Mouse (Mus musculus): ENCODE measurements around the gene Mall. TPM values are rescaled to one million over a fixed set of nuclear protein-coding genes. Genes with fewer than 3 reads are reported as not detected.

The Mall gene
- polyA plus RNA-seq, 1 experiment from 2014 or later = 141 TPM

DNA sequence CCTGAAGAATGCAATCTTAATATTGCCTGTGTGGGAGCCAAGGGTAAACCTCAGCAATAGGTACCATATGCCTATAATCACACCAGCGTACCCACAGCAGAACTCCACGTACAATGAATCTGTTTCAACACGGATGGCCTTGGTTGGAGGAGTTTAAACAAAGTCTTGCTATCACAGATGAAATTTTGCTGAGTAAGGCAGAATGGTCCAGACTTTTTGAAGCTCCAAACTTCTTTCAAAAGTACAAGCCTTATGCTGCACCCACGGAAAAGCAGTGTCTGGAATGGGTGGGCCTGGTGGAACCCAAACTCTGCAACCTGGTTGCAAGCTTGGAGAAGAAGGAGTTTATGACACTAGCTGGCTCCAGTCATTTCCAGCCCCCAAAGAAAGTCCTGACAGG is 40.5 kb downstream of the Mall start:
- no peak for ATAC-seq

DNA sequence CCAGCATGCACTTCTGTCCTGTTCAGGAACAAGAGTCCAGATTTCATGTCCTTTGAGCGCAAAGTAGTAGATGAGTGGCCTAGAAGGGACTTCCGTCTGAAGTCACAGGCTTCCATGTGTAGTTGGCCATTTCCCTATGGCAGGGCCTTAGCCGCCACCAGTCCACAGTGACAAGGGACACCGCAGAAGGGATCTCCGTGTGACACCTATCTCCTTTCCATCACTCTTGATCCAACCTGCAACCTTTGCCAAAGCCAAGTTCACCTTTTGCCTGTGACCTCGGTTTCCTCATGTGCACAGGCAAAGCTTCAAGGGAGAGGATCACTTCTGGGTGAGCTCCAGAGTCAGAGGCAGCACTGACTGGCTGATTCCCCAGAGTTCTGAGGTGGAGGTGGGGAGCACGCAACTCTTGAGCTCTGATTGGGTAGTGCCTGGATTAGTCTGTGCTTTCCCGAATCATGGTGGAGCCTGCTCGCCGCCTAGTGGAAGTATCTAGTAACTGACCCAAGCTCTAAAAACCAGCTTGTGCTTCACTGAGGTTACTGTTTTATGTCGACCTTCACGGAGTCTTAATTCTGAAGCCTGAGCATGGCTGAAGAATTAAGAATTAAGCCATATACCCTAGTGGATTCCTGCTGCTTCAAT is 45.9 kb downstream of the Mall start:
- ATAC-seq = peak; percentile 68; the same call in 1 of the 2 replicates
- Histone ChIP-seq H3K9ac (ENCODE audit: low read depth, low read length) (no peak overlapping the region), H3K9me3 (ENCODE audit: control insufficient read depth) (no peaks in the 10 kb centered on the region), H3K36me3 (ENCODE audit: control insufficient read depth, insufficient read depth) (no peaks in the 10 kb centered on the region), H3K4me2 (replicated peaks; ENCODE audit: low read depth) (no peak overlapping the region), H3K4me1 (replicated peaks; ENCODE audit: control insufficient read depth, insufficient read depth, low read length) (no peaks in the 10 kb centered on the region), H3K27me3 (replicated peaks; ENCODE audit: control insufficient read depth, insufficient read depth, low read length) (no peaks in the 10 kb centered on the region; the same call in 1 of the 2 replicates), H3K4me3 (ENCODE audit: low read depth, low read length) (no peak overlapping the region), H3K27ac (ENCODE audit: low read depth, low read length) (no peak overlapping the region)
- peak; percentile 89 for TF ChIP-seq CTCF (IDR thresholded peaks at IDR 0.05; ENCODE audit: low read depth)
- 42% methylated on average over 12 of the region's 12 CpGs for WGBS

More for the DNA sequence above, 40.5 kb downstream of the Mall start:
- no peaks in the 10 kb centered on the region for H3K9me3 ChIP-seq (ENCODE audit: control insufficient read depth)
- H3K4me1 ChIP-seq (replicated peaks; ENCODE audit: control insufficient read depth, insufficient read depth, low read length) = no peaks in the 10 kb centered on the region
- no peaks in the 10 kb centered on the region for H3K36me3 ChIP-seq (ENCODE audit: control insufficient read depth, insufficient read depth)
- TF ChIP-seq CTCF (IDR thresholded peaks at IDR 0.05; ENCODE audit: low read depth) = no peak
- H3K9ac ChIP-seq (ENCODE audit: low read depth, low read length) = no peak overlapping the region
- no peak overlapping the region for H3K4me3 ChIP-seq (ENCODE audit: low read depth, low read length)
- no peak overlapping the region for H3K27ac ChIP-seq (ENCODE audit: low read depth, low read length)
- no peak overlapping the region for H3K4me2 ChIP-seq (replicated peaks; ENCODE audit: low read depth)
- 79% methylated on average over 4 of the region's 4 CpGs for WGBS
- no peaks in the 10 kb centered on the region; the same call in 1 of the 2 replicates for H3K27me3 ChIP-seq (replicated peaks; ENCODE audit: control insufficient read depth, insufficient read depth, low read length)

DNA sequence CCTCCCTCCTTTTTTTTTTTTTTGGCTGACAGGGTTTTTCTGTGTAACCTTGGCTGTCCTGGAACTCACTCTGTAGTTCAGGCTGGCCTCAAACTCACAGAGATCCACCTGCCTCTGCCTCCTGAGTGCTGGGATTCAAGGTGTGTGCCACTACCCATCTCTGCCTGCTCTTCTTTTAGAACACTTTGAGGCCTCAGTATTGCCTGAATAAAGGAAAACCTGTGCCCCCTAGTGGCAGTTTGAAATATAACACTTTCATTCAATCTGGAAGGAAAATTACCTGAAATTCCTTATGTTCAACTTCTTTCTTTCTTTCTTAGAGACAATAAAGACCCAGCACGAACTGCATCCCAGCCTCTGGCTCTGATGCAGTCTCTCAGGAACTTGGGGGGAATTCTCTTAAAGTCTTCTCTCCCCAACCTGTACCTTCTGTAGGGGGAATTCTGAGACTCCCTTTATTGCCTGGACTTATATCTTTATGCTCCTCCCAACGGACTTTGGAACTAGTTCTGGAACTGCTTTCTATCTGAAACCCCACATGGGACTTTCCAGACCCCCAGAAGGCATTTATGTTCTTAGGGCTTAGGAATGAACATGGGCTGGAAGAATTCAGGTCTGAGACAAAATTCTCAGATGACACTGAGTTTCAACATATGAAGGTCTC is 61.8 kb downstream of the Mall start:
- Histone ChIP-seq H3K27ac (ENCODE audit: low read depth, low read length) (no peak overlapping the region), H3K4me3 (ENCODE audit: low read depth, low read length) (no peak overlapping the region), H3K27me3 (replicated peaks; ENCODE audit: control insufficient read depth, insufficient read depth, low read length) (no peaks in the 10 kb centered on the region), H3K36me3 (ENCODE audit: control insufficient read depth, insufficient read depth) (no peaks in the 10 kb centered on the region), H3K4me2 (replicated peaks; ENCODE audit: low read depth) (no peak overlapping the region), H3K9ac (ENCODE audit: low read depth, low read length) (no peak overlapping the region), H3K4me1 (replicated peaks; ENCODE audit: control insufficient read depth, insufficient read depth, low read length) (no peaks in the 10 kb centered on the region; the same call in 1 of the 2 replicates), H3K9me3 (ENCODE audit: control insufficient read depth) (no peaks in the 10 kb centered on the region)
- peak; percentile 81 for TF ChIP-seq CTCF (IDR thresholded peaks at IDR 0.05; ENCODE audit: low read depth)
- 9% methylated on average over 2 of the region's 2 CpGs for WGBS
- ATAC-seq = peak; percentile 53; the same call in 1 of the 2 replicates

DNA sequence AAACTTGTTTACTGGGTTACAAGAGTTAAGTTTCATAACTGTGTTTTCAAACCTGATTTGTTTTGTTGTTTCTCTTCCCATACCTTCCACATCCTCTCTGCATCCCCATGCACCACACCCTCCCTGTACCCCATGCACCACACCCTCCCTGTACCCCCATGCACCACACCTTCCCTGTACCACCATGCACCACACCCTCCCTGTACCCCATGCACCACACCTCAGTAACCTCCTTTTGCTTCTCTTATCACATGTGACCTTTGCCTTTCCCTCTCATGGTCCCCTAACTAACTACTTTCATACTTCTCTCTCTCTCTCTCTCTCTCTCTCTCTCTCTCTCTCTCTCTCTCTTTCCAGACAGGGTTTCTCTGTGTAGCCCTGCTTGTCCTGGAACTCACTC is 62.7 kb downstream of the Mall start:
- Histone ChIP-seq H3K4me1 (replicated peaks; ENCODE audit: control insufficient read depth, insufficient read depth, low read length) (no peaks in the 10 kb centered on the region; the same call in 1 of the 2 replicates), H3K4me3 (ENCODE audit: low read depth, low read length) (no peak overlapping the region), H3K27ac (ENCODE audit: low read depth, low read length) (no peak overlapping the region), H3K9ac (ENCODE audit: low read depth, low read length) (no peak overlapping the region), H3K36me3 (ENCODE audit: control insufficient read depth, insufficient read depth) (no peaks in the 10 kb centered on the region), H3K27me3 (replicated peaks; ENCODE audit: control insufficient read depth, insufficient read depth, low read length) (no peaks in the 10 kb centered on the region), H3K4me2 (replicated peaks; ENCODE audit: low read depth) (no peak overlapping the region), H3K9me3 (ENCODE audit: control insufficient read depth) (no peaks in the 10 kb centered on the region)
- peak; percentile 92 for ATAC-seq
- TF ChIP-seq CTCF (IDR thresholded peaks at IDR 0.05; ENCODE audit: low read depth) = no peak

DNA sequence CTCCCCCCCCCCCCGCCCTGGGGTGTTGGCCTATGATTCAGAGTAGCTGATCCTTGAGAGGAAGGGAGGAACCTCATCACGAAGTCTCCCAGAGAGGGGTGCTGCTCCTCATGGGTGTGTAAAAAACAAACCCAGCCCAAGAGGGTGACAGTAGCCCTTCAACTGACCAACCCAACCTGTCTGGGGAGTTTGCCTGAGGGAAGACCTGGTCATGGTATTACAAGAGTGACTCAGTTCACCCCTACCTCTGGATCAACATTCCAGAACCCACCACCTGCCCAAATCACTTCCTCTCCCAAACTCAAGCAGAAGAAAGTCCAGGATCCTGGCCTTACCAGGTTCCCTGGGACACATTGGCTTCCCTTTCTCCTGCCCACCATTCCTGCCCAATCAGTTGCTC is 67.0 kb downstream of the Mall start:
- no peaks in the 10 kb centered on the region for H3K4me1 ChIP-seq (replicated peaks; ENCODE audit: control insufficient read depth, insufficient read depth, low read length)
- H3K27me3 ChIP-seq (replicated peaks; ENCODE audit: control insufficient read depth, insufficient read depth, low read length) = peaks cover 6% of the 10 kb centered on the region
- H3K9ac ChIP-seq (ENCODE audit: low read depth, low read length) = no peak overlapping the region
- H3K27ac ChIP-seq (ENCODE audit: low read depth, low read length) = no peak overlapping the region
- no peaks in the 10 kb centered on the region for H3K9me3 ChIP-seq (ENCODE audit: control insufficient read depth)
- no peak overlapping the region for H3K4me3 ChIP-seq (ENCODE audit: low read depth, low read length)
- ATAC-seq = no peak
- 51% methylated on average over 2 of the region's 2 CpGs for WGBS
- no peaks in the 10 kb centered on the region for H3K36me3 ChIP-seq (ENCODE audit: control insufficient read depth, insufficient read depth)
- no peak for TF ChIP-seq CTCF (IDR thresholded peaks at IDR 0.05; ENCODE audit: low read depth)
- no peak overlapping the region for H3K4me2 ChIP-seq (replicated peaks; ENCODE audit: low read depth)

DNA sequence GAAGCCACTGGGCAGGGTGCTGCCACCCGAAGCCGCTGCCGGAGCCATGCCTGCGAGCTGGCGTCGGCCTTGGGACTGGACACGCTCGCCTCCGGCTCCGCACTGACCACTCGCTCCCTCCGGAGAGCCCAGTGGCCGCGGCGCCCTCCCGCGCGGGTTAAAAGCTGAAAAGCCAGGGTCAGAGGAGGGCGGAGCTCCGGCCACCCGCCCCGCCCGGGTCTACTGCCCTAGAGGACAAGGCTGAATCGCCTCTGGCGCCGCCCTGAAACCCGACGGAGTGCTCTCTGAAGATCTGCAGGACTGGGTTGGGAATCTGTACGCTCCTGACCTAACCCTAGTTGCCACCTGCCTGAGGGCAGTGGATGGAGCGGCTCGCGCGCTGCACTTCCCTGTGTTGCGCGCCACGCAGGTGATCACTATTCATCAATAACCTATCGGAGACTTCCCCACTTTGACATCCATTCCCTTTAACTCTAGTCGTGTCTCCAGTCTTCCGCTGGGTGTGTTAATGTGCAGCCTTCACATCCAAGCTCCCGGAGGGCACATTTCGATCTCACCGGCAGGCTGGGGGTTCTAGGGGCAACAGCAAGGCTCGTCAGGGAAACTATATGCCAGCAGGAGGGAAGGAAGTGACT is 73.5 kb downstream of the Mall start, which contains the start of gene Mal:
Gene Mal (minus strand): TSS at position 610 of the 635 bp plus-strand sequence.
- no peaks in the 10 kb centered on the region for H3K36me3 ChIP-seq (ENCODE audit: control insufficient read depth, insufficient read depth)
- no peaks in the 10 kb centered on the region for H3K4me1 ChIP-seq (replicated peaks; ENCODE audit: control insufficient read depth, insufficient read depth, low read length)
- H3K27me3 ChIP-seq (replicated peaks; ENCODE audit: control insufficient read depth, insufficient read depth, low read length) = peaks cover 46% of the 10 kb centered on the region
- H3K9ac ChIP-seq (ENCODE audit: low read depth, low read length) = no peak within 1 kb of the TSS
- H3K4me2 ChIP-seq (replicated peaks; ENCODE audit: low read depth) = peak within 1 kb of the TSS; percentile 66
- peak within 1 kb of the TSS; percentile 31 for H3K4me3 ChIP-seq (ENCODE audit: low read depth, low read length)
- under 1% methylated on average over 43 of the region's 43 CpGs for WGBS
- no peak for ATAC-seq
- H3K9me3 ChIP-seq (ENCODE audit: control insufficient read depth) = no peaks in the 10 kb centered on the region
- H3K27ac ChIP-seq (ENCODE audit: low read depth, low read length) = no peak within 1 kb of the TSS
- TF ChIP-seq CTCF (IDR thresholded peaks at IDR 0.05; ENCODE audit: low read depth) = no peak
